In the genomic region with DNA sequence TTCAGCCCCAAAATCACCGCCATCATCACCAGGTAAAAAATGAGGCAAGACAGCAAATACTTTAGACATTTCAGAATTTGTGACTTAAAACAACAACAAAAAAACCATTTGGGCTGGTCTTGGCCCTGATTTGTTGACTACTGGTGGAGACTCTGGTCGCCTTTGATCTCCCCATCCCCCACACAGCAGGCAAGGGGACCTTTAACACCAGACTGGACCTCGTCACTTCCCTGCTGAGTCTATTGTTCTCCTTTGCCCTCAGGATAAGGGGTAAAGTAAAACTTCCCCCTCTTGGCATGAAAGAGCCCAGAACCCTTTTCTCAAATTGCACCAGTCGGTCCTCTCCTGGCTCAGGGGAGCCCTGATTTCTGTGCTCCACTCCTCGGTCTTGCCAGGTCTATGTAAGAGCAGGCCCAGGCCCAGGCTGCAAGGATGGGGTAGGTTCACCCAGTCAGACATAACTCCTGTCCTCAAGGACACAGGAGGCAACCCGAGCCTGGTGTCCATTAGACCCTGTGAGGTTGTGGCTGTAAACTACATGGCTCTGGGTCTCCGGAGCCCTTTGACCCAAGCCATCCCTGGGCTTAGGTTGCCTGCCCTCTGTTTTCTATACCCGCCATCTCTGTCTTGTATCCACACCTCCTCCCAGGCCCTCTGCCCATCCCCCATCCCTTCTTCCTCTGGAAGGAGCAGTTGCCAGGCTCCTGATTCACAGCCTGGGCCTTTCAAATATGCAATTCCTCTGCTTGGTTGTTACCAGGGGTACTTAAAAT, we compare ENCODE assay signal across 13 mouse cellular contexts. TPM values are rescaled to one million over a fixed set of nuclear protein-coding genes. Genes with fewer than 3 reads are reported as not detected.
DNase-seq lines count a peak whose midpoint lies in the region; ATAC-seq lines count a peak whose summit lies in the region.
"Had no signal": no experiment of that assay in that cellular context is flagged by ENCODE, and none has a peak within 500 bp of the region (broad histone marks: within the 10 kb centered on the region; RNA-seq: fewer than 3 reads in every experiment).

No protein-coding gene starts in this region.

- no peak for DNase-seq in heart, postnatal 14 days
- DNase-seq in MN1 (ENCODE audit: low spot score), result peak; percentile 21
- peak; percentile 57 for DNase-seq in embryonic facial prominence, embryonic 11.5 days (ENCODE audit: low spot score)
- no peak for DNase-seq in liver, embryonic 13.5 days
- DNase-seq in cerebellum, postnatal 4 days (ENCODE audit: low spot score in 2 of 2), result no peak
- DNase-seq in urinary bladder, adult 18-20 months (ENCODE audit: low spot score in 2 of 2), result no peak
- DNase-seq: B cell, adult 2 months; cerebellum, postnatal 14 days; thymus, adult 18-20 months had no signal

- H3K4me2 ChIP-seq in heart, embryonic 12.5 days, result 0 out of 2 replicates have a peak overlapping the region, but pooled peaks have one; percentile 3
- H3K4me2 ChIP-seq in embryonic facial prominence, embryonic 11.5 days (ENCODE audit: low read depth, low read length), result no peak overlapping the region; the same call in none of the 2 replicates
- H3K4me2 ChIP-seq in liver, embryonic 13.5 days, result peak overlapping the region; percentile 61

- ATAC-seq in heart, embryonic 12.5 days (ENCODE audit: insufficient number of reproducible peaks, low FRiP score), result no peak
- no peak for ATAC-seq in embryonic facial prominence, embryonic 11.5 days (replicated peaks; ENCODE audit: insufficient number of reproducible peaks, low FRiP score, low TSS enrichment, low read depth)
- ATAC-seq in liver, embryonic 13.5 days (ENCODE audit: low read depth), result no peak
- ATAC-seq in granulocyte monocyte progenitor cell, adult 5-6 weeks (replicated peaks; ENCODE audit: poor library complexity, severe bottlenecking), result no peak

- H3K27ac ChIP-seq in heart, embryonic 12.5 days (ENCODE audit: poor library complexity, severe bottlenecking), result no peak overlapping the region
- no peak overlapping the region for H3K27ac ChIP-seq in embryonic facial prominence, embryonic 11.5 days (replicated peaks; ENCODE audit: low read depth, low read length)
- no peak overlapping the region for H3K27ac ChIP-seq in liver, embryonic 13.5 days
- H3K27ac ChIP-seq: limb, embryonic 15.5 days had no signal

- WGBS in heart, embryonic 12.5 days, result 47% methylated on average over 8 of the region's 8 CpGs
- 15% methylated on average over 8 of the region's 8 CpGs for WGBS in embryonic facial prominence, embryonic 11.5 days
- 38% methylated on average over 8 of the region's 8 CpGs for WGBS in liver, embryonic 13.5 days (ENCODE audit: insufficient replicate concordance)

- peaks cover 14% of the 10 kb centered on the region; the same call in 1 of the 2 replicates for H3K27me3 ChIP-seq in heart, embryonic 12.5 days (replicated peaks)
- no peaks in the 10 kb centered on the region for H3K27me3 ChIP-seq in embryonic facial prominence, embryonic 11.5 days (ENCODE audit: control insufficient read depth, insufficient read depth, low read length)
- peaks cover 35% of the 10 kb centered on the region for H3K27me3 ChIP-seq in liver, embryonic 13.5 days

- H3K9ac ChIP-seq in heart, embryonic 12.5 days, result no peak overlapping the region
- H3K9ac ChIP-seq in embryonic facial prominence, embryonic 11.5 days (replicated peaks; ENCODE audit: low read length), result no peak overlapping the region
- peak overlapping the region; percentile 36; the same call in 1 of the 2 replicates for H3K9ac ChIP-seq in liver, embryonic 13.5 days
- H3K9ac ChIP-seq: limb, embryonic 15.5 days had no signal

- no peaks in the 10 kb centered on the region for H3K9me3 ChIP-seq in heart, embryonic 12.5 days (replicated peaks)
- H3K9me3 ChIP-seq in embryonic facial prominence, embryonic 11.5 days (replicated peaks; ENCODE audit: control insufficient read depth, low read length), result no peaks in the 10 kb centered on the region
- no peaks in the 10 kb centered on the region for H3K9me3 ChIP-seq in liver, embryonic 13.5 days (replicated peaks)
- H3K9me3 ChIP-seq: limb, embryonic 15.5 days; megakaryocyte, embryonic 14.5 days had no signal

- H3K4me3 ChIP-seq in heart, embryonic 12.5 days, result no peak overlapping the region
- H3K4me3 ChIP-seq in embryonic facial prominence, embryonic 11.5 days (ENCODE audit: low read depth, low read length), result no peak overlapping the region
- H3K4me3 ChIP-seq in liver, embryonic 13.5 days (replicated peaks), result peak overlapping the region; percentile 52
- H3K4me3 ChIP-seq: megakaryocyte, embryonic 14.5 days had no signal

- H3K4me1 ChIP-seq in heart, embryonic 12.5 days (replicated peaks), result peaks cover 20% of the 10 kb centered on the region
- H3K4me1 ChIP-seq in embryonic facial prominence, embryonic 11.5 days (ENCODE audit: control insufficient read depth, insufficient read depth, low read length), result peaks cover 2% of the 10 kb centered on the region; the same call in 1 of the 2 replicates
- H3K4me1 ChIP-seq in liver, embryonic 13.5 days (replicated peaks), result peaks cover 36% of the 10 kb centered on the region

- intact Hi-C loops in heart, postnatal 14 days (cut with DNase I), result no loop called here

- no peaks in the 10 kb centered on the region for H3K36me3 ChIP-seq in heart, embryonic 12.5 days
- H3K36me3 ChIP-seq in embryonic facial prominence, embryonic 11.5 days (replicated peaks; ENCODE audit: control insufficient read depth, insufficient read depth, low read depth, low read length), result no peaks in the 10 kb centered on the region
- H3K36me3 ChIP-seq in liver, embryonic 13.5 days, result no peaks in the 10 kb centered on the region
- H3K36me3 ChIP-seq: limb, embryonic 15.5 days had no signal

RNA-seq across cellular contexts. Expression of gene Mogat2, which starts 1.3 kb away (rescaled TPM):
- 2.5 and 3.1 TPM in 2 replicates for polyA plus RNA-seq in heart, embryonic 12.5 days (2016; fragmentation: Nextera tagmentation; extraction: Ambion mirVana)
- total RNA-seq in heart, postnatal 14 days (2021), result not detected
- 12.5 and 14.7 TPM in 2 replicates for polyA plus RNA-seq in embryonic facial prominence, embryonic 11.5 days (2014; fragmentation: Nextera tagmentation; extraction: Ambion mirVana)
- polyA plus RNA-seq in liver, embryonic 13.5 days (2015; fragmentation: Nextera tagmentation; extraction: Ambion mirVana), result 35.9 and 37.5 TPM in 2 replicates
- 1.5 and 6.2 TPM in 2 replicates for total RNA-seq in granulocyte monocyte progenitor cell, adult 5-6 weeks (2014; fragmentation: Nextera tagmentation)
- total RNA-seq in granulocyte monocyte progenitor cell, adult 5-6 weeks (2017), result 3.6 and 4.8 TPM in 2 replicates

RNA-seq across cellular contexts. Expression of gene Map6, which starts 30.2 kb away (rescaled TPM):
- polyA plus RNA-seq in heart, embryonic 12.5 days (2016; fragmentation: Nextera tagmentation; extraction: Ambion mirVana), result 3.0 and 3.4 TPM in 2 replicates
- total RNA-seq in heart, postnatal 14 days (2021), result 1 to 10 TPM; 3.0 to 4.3 TPM
- 8.9 and 11.5 TPM in 2 replicates for polyA plus RNA-seq in embryonic facial prominence, embryonic 11.5 days (2014; fragmentation: Nextera tagmentation; extraction: Ambion mirVana)
- polyA plus RNA-seq in liver, embryonic 13.5 days (2015; fragmentation: Nextera tagmentation; extraction: Ambion mirVana), result 0.10 TPM in 2 replicates
- total RNA-seq in granulocyte monocyte progenitor cell, adult 5-6 weeks (2014; fragmentation: Nextera tagmentation), result not detected in 2 replicates
- not detected in 2 replicates for total RNA-seq in granulocyte monocyte progenitor cell, adult 5-6 weeks (2017)

RNA-seq across cellular contexts. Expression of gene Dgat2, which starts 54.6 kb away (rescaled TPM):
- polyA plus RNA-seq in heart, embryonic 12.5 days (2016; fragmentation: Nextera tagmentation; extraction: Ambion mirVana), result 10.0 and 10.3 TPM in 2 replicates
- total RNA-seq in heart, postnatal 14 days (2021), result 100 to 1,000 TPM; 256 to 300 TPM
- 9.4 and 12.1 TPM in 2 replicates for polyA plus RNA-seq in embryonic facial prominence, embryonic 11.5 days (2014; fragmentation: Nextera tagmentation; extraction: Ambion mirVana)
- polyA plus RNA-seq in liver, embryonic 13.5 days (2015; fragmentation: Nextera tagmentation; extraction: Ambion mirVana), result 71.1 and 73.4 TPM in 2 replicates
- total RNA-seq in granulocyte monocyte progenitor cell, adult 5-6 weeks (2014; fragmentation: Nextera tagmentation), result 9.6 and 13.9 TPM in 2 replicates
- 6.7 and 7.9 TPM in 2 replicates for total RNA-seq in granulocyte monocyte progenitor cell, adult 5-6 weeks (2017)

Comparison
In these comparisons a context has a peak if more than half of its experiments do, and no peak if none do; other contexts are left out.
1. DNase-seq: peak in MN1 (single experiment) and embryonic facial prominence, embryonic 11.5 days (single experiment); none in heart, postnatal 14 days (0 of 2), liver, embryonic 13.5 days (single experiment), cerebellum, postnatal 4 days (0 of 2) and urinary bladder, adult 18-20 months (0 of 2).